Mouse (Mus musculus): ENCODE results near the gene Cyb5b. TPM values are rescaled to one million over a fixed set of nuclear protein-coding genes. Genes with fewer than 3 reads are reported as not detected.

Gene Cyb5b
- polyA plus RNA-seq, 1 experiment from 2014 or later = 155 TPM

GRCm38 (mm10) chr8:107153326-107154210 lies 3.1 kb downstream of the Cyb5b start:
- Histone ChIP-seq H3K9me3 (no peaks in the 10 kb centered on the region), H3K27me3 (no peaks in the 10 kb centered on the region), H3K4me1 (peaks cover 12% of the 10 kb centered on the region), H3K27ac (replicated peaks) (no peak overlapping the region), H3K4me2 (replicated peaks) (no peak overlapping the region), H3K4me3 (no peak overlapping the region), H3K36me3 (peaks cover 34% of the 10 kb centered on the region), H3K9ac (replicated peaks) (no peak overlapping the region)
- ATAC-seq (ENCODE audit: low FRiP score, low read depth) = no peak
- 95% methylated on average over 14 of the region's 14 CpGs for WGBS

DNA sequence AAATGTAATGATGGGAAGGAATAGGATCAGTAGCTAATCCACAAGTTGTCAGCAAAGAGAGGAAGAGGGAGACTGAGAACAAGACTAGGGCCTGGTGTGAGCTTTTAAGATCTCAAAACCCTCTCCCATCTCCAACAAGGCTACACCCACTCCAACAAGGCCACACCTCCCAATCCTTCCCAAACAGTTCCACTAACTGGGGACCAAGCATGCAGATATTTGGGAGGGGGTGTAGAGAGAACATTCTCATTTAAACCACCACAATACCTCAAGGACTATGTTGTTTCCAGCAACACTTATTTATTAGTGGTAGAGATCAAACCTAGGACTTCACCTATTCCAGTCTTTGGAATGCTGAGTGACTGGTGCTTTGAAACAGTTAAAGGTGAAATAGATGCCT lies 6.4 kb downstream of the Cyb5b start:
- H3K36me3 ChIP-seq = peaks cover 37% of the 10 kb centered on the region
- H3K4me3 ChIP-seq = no peak overlapping the region
- no peak overlapping the region for H3K4me2 ChIP-seq (replicated peaks)
- no peaks in the 10 kb centered on the region for H3K27me3 ChIP-seq
- H3K4me1 ChIP-seq = no peaks in the 10 kb centered on the region
- no peaks in the 10 kb centered on the region for H3K9me3 ChIP-seq
- H3K27ac ChIP-seq (replicated peaks) = no peak overlapping the region
- H3K9ac ChIP-seq (replicated peaks) = no peak overlapping the region
- no peak for ATAC-seq (ENCODE audit: low FRiP score, low read depth)

DNA sequence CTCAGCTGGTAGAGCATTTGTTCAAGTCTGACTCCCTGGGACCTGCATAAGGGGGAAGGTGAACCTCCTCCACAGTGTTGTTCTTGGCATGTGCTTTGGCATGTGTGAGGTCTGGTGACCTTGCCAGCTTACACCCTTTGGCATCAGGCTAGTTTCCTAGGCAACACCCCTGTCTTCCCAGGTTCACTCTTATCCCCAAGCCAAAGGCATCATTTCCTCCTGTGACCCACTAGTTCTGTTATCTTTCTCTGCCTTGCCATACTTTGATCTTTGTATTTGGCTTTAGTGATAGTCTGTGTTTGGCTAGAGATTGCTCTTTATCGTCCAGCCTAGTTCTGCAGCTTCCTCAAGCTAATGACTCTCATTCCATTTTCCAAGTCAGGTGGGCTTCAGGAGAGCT lies 7.4 kb downstream of the Cyb5b start:
- WGBS = 91% methylated on average over 1 of the region's 1 CpGs
- no peak overlapping the region for H3K4me2 ChIP-seq (replicated peaks)
- no peaks in the 10 kb centered on the region for H3K9me3 ChIP-seq
- H3K9ac ChIP-seq (replicated peaks) = no peak overlapping the region
- no peak overlapping the region for H3K4me3 ChIP-seq
- no peak for ATAC-seq (ENCODE audit: low FRiP score, low read depth)
- no peaks in the 10 kb centered on the region for H3K4me1 ChIP-seq
- no peak overlapping the region for H3K27ac ChIP-seq (replicated peaks)
- peaks cover 36% of the 10 kb centered on the region for H3K36me3 ChIP-seq
- H3K27me3 ChIP-seq = no peaks in the 10 kb centered on the region

GRCm38 (mm10) chr8:107158890-107159289 lies 8.4 kb downstream of the Cyb5b start:
- ATAC-seq (ENCODE audit: low FRiP score, low read depth) = no peak
- Histone ChIP-seq H3K36me3 (peaks cover 38% of the 10 kb centered on the region), H3K9ac (replicated peaks) (no peak overlapping the region), H3K27me3 (no peaks in the 10 kb centered on the region), H3K4me3 (no peak overlapping the region), H3K9me3 (no peaks in the 10 kb centered on the region), H3K4me2 (replicated peaks) (no peak overlapping the region), H3K4me1 (no peaks in the 10 kb centered on the region), H3K27ac (replicated peaks) (no peak overlapping the region)

DNA sequence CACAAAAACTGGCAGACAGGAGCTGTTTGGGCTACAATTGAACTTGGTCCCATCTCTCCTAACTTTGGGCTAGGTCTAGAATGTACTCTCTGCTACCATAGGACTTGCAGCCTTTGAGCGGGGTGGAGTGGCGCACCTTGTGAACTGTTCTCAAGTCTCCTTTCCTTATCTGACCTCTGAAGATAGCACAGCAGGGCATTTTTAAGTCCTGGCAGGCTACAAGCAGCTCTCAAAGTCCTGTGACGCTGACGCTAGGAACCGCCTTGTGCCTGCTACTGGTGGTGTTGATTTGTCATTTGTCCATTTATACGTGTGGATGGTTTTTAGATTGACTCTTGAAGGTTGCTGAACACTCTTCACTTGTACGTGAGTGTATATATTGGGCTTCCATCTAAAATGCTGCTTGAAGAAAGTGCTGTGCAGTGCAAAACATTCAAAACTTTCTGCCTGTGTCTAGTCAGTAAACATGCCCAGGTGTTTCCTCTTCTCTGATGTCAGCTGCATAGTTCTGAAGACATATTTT lies 13.9 kb downstream of the Cyb5b start:
- Histone ChIP-seq H3K4me1 (no peaks in the 10 kb centered on the region), H3K27me3 (no peaks in the 10 kb centered on the region), H3K4me3 (no peak overlapping the region), H3K27ac (replicated peaks) (no peak overlapping the region), H3K9me3 (no peaks in the 10 kb centered on the region), H3K36me3 (peaks cover 43% of the 10 kb centered on the region), H3K4me2 (replicated peaks) (no peak overlapping the region), H3K9ac (replicated peaks) (no peak overlapping the region)
- no peak for ATAC-seq (ENCODE audit: low FRiP score, low read depth)
- 86% methylated on average over 7 of the region's 7 CpGs for WGBS

DNA sequence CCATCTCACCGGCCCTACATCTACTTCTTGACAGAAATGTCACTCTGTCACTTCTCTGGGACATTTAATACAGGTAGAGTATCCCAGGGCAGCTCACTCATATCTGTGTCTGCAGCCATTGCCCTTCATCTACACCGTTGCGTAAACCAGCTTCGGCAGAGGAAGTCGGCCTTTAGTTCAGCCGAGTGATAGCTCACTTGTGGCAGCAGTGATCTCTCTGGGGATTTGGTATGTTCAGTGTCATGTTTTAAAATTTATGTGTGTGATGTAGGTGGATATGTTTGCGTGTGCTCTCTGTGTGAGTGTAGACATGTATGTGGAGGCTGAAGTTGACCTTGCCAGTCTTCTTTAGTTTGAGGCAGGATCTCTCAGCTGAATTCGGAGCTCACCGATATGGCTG lies 15.3 kb downstream of the Cyb5b start:
- Histone ChIP-seq H3K36me3 (peaks cover 57% of the 10 kb centered on the region), H3K9me3 (no peaks in the 10 kb centered on the region), H3K27ac (replicated peaks) (no peak overlapping the region), H3K4me3 (no peak overlapping the region), H3K4me2 (replicated peaks) (no peak overlapping the region), H3K27me3 (no peaks in the 10 kb centered on the region), H3K9ac (replicated peaks) (no peak overlapping the region), H3K4me1 (no peaks in the 10 kb centered on the region)
- WGBS = 96% methylated on average over 9 of the region's 9 CpGs
- ATAC-seq (ENCODE audit: low FRiP score, low read depth) = no peak

GRCm38 (mm10) chr8:107167848-107168247 lies 17.4 kb downstream of the Cyb5b start:
- Histone ChIP-seq H3K9me3 (no peaks in the 10 kb centered on the region), H3K4me1 (no peaks in the 10 kb centered on the region), H3K36me3 (peaks cover 69% of the 10 kb centered on the region), H3K27me3 (no peaks in the 10 kb centered on the region), H3K4me2 (replicated peaks) (no peak overlapping the region), H3K9ac (replicated peaks) (no peak overlapping the region), H3K4me3 (no peak overlapping the region), H3K27ac (replicated peaks) (no peak overlapping the region)
- WGBS = 91% methylated on average over 5 of the region's 5 CpGs
- no peak for ATAC-seq (ENCODE audit: low FRiP score, low read depth)

DNA sequence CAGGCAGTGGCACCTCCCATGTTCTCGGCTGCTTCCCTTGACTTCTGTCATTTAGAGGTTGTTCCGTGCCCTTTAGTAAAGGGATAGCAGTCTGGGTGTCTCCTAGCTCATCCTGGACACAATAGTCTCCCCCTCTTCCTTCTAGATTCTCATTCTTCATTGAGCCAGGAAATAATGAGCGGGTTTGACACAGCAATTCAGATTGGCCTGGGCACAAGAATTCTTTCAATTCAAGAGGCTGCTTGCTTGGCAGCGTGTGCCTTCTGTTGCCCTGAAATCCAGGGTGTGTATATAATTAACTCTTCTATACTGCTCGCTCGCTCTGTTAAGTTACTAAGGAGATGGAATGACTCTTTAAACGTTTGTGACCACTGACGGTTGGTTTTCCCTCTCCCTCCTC lies 21.7 kb downstream of the Cyb5b start:
- Histone ChIP-seq H3K27me3 (no peaks in the 10 kb centered on the region), H3K4me3 (no peak overlapping the region), H3K27ac (replicated peaks) (0 out of 2 replicates have a peak overlapping the region, but pooled peaks have one; percentile 6), H3K9ac (replicated peaks) (no peak overlapping the region), H3K4me2 (replicated peaks) (no peak overlapping the region), H3K36me3 (peaks cover 85% of the 10 kb centered on the region), H3K9me3 (no peaks in the 10 kb centered on the region), H3K4me1 (no peaks in the 10 kb centered on the region)
- WGBS = 78% methylated on average over 8 of the region's 8 CpGs
- no peak for ATAC-seq (ENCODE audit: low FRiP score, low read depth)

GRCm38 (mm10) chr8:107172969-107173645 lies 22.7 kb downstream of the Cyb5b start:
- no peaks in the 10 kb centered on the region for H3K4me1 ChIP-seq
- H3K4me2 ChIP-seq (replicated peaks) = no peak overlapping the region
- H3K9ac ChIP-seq (replicated peaks) = no peak overlapping the region
- H3K4me3 ChIP-seq = no peak overlapping the region
- H3K36me3 ChIP-seq = peaks cover 88% of the 10 kb centered on the region
- H3K27me3 ChIP-seq = no peaks in the 10 kb centered on the region
- H3K9me3 ChIP-seq = no peaks in the 10 kb centered on the region
- no peak overlapping the region for H3K27ac ChIP-seq (replicated peaks)
- ATAC-seq (ENCODE audit: low FRiP score, low read depth) = no peak
- WGBS = 82% methylated on average over 9 of the region's 9 CpGs

DNA sequence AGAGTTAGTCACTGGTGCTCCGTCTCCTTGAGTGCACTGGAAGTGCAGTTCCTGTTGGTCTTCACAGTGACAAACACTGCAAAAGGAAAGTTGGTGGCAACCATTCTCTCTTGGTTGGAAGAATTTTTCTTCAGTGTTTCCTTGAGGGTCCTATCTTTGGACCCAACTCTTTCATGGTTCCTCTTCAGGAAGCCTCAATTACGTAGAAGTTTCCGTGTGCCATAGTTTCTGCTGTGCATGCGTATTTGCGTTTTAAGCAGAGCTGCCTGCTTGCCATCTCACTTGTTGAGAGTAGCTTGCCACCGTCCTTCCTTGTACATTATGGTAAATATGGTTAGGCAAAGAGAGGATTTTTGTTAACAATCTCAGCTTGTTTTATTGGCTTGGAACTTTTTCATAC lies 30.7 kb downstream of the Cyb5b start:
- Histone ChIP-seq H3K9me3 (no peaks in the 10 kb centered on the region), H3K4me3 (no peak overlapping the region), H3K9ac (replicated peaks) (no peak overlapping the region), H3K4me2 (replicated peaks) (no peak overlapping the region), H3K4me1 (no peaks in the 10 kb centered on the region), H3K36me3 (peaks cover 94% of the 10 kb centered on the region), H3K27ac (replicated peaks) (no peak overlapping the region), H3K27me3 (no peaks in the 10 kb centered on the region)
- ATAC-seq (ENCODE audit: low FRiP score, low read depth) = no peak
- 96% methylated on average over 6 of the region's 6 CpGs for WGBS

DNA sequence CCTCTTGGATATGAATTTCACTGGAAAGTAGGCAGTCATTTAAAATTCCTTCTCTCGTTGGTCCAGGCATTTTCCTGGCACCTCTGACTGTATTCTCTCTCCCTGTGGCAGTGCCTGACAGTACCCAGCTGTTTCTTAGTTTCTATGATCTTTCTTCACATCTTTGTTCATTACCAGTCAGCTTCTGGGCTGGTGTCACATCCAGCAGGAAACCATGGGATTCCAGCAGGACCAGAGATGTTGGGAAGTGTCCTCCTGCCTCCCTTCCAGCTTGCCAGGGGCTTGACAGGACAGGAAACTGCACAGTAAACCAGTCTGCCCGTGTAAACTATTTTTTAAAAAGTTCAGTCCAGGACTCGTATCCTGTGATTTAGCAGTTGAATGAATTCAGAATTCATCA lies 34.6 kb downstream of the Cyb5b start:
- H3K9me3 ChIP-seq = no peaks in the 10 kb centered on the region
- H3K27ac ChIP-seq (replicated peaks) = no peak overlapping the region
- H3K4me2 ChIP-seq (replicated peaks) = no peak overlapping the region
- no peak for ATAC-seq (ENCODE audit: low FRiP score, low read depth)
- no peak overlapping the region for H3K4me3 ChIP-seq
- H3K27me3 ChIP-seq = no peaks in the 10 kb centered on the region
- H3K4me1 ChIP-seq = no peaks in the 10 kb centered on the region
- 88% methylated on average over 3 of the region's 3 CpGs for WGBS
- peaks cover 61% of the 10 kb centered on the region for H3K36me3 ChIP-seq
- H3K9ac ChIP-seq (replicated peaks) = no peak overlapping the region

- WGBS = 84% methylated on average over 15 of the region's 15 CpGs
- ATAC-seq (ENCODE audit: low FRiP score, low read depth) = no peak
- Histone ChIP-seq H3K36me3 (peaks cover 43% of the 10 kb centered on the region), H3K9me3 (no peaks in the 10 kb centered on the region), H3K4me2 (replicated peaks) (no peak overlapping the region), H3K27me3 (no peaks in the 10 kb centered on the region), H3K4me3 (no peak overlapping the region), H3K9ac (replicated peaks) (no peak overlapping the region), H3K4me1 (no peaks in the 10 kb centered on the region), H3K27ac (replicated peaks) (no peak overlapping the region)
Observed at GRCm38 (mm10) chr8:107186659-107187390, 36.4 kb downstream of the Cyb5b start.
